Mouse (Mus musculus) olfactory bulb, adult 2 months (tissue): Measurements from ENCODE around the gene Rsf1.

Experiments used
- CTCF ChIP-seq: fragments of 200-500 bp; IDR thresholded peaks from 2 replicates; pipeline ENCODE4 v1.5.1; 2012; ENCODE audit warnings: low read depth, mild to moderate bottlenecking, low read length, moderate library complexity; ENCODE audit not compliant: insufficient read depth
- POLR2A ChIP-seq: fragments of 200-500 bp; IDR thresholded peaks from 2 replicates; pipeline ENCODE4 v1.6.1; 2012; ENCODE audit warnings: mild to moderate bottlenecking, low read depth, low read length, moderate library complexity; ENCODE audit not compliant: insufficient read depth

DNA sequence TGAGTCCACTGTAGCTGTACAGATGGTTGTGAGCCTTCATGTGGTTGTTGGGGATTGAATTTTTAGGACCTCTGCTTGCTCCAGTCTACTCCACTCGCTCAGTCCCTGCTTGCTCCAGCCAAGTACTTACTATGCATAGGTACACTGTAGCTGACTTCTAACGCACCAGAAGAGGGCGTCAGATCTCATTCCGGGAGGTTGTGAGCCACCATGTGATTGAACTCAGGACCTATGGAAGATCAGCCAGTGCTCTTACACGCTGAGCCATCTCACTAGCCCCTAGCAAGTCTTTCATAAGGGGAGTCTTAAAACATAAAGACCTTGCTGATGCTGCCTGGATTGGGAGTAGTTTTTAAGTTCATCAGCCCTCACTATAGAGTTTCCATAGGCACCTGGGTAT is 140.4 kb downstream of the Rsf1 start:
- TF ChIP-seq CTCF, result no peak
- TF ChIP-seq POLR2A, result no peak
